Mouse (Mus musculus) spleen, postnatal 36 days (tissue): ENCODE measurements around the gene Svs6.
"Not testable (repeated sequence)": the region's sequence is repeated elsewhere in the genome, so short reads cannot be mapped to it uniquely, and the experiment has no call there.

ENCODE experiments used
- DNase-seq, 2 experiments: peaks; one replicate each; pipeline ENCODE4 v3.0.0; 2022; ENCODE audit warnings: low spot score in 2 of 2, mixed read lengths in 1 of 2

Svs6 gene

DNA sequence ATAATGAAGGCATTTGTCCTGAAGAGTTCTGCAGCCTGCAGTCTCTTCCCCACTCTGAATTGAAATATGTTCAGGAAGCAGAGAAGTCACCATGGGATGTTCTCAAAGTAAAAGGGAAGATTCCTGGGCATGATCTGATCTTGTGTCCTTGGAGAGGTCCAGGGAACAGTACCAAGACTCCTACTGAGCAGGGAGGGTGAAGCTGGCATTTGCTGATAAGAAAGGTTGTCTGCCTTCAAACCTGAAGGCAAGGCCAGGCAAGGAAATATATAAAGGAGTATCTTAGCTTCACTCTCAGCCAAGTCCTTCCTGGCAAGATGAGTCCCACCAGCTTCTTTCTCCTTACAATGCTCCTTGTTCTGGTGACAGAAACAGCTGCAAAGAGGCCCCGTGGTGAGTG, at the start of gene Svs6:
Svs6 (plus strand) TSS at position 301 of the 400 bp plus-strand sequence.
- not testable (repeated sequence) for DNase-seq

DNA sequence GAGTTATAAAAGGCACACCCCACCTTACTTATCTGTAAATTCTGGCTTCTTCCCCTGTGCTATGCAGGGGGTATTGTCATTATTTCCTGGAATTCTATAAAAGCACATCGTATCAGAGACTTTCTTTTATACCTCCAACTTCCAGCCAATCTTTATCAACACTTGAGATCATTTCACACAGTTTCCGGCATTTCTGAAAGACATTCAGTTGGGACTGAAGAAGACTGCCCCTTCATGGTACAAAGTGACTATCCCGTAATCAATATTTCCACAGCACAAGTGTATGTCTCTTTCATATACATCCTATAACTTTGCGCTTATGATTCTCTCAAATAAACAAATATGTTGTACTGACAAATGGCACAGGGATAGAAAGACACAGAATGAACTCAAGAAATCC, 38.2 kb upstream of the Svs6 start, which contains the start of gene Svs4:
Svs4 (minus strand) TSS at position 101 of the 400 bp plus-strand sequence.
- no peak for DNase-seq

DNA sequence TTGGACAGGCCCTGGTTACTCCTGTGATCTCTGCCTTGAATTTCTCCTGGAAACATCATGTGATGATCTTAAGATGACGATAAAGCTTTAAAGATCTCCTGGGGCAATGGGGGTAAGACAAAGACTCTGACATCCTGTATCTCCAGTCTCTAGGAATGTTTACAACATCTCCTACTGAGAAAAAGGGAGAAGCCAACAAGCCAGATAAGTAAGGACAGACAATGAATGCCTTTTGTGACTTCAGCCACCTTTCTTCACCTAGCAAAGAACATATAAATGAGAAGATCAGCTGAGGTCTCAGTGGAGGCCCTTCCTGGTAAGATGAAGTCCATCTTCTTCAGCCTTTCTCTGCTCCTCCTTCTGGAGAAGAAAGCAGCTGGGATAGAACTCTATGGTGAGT, 27.6 kb upstream of the Svs6 start, which contains the start of gene Svs3a:
Svs3a (plus strand) TSS at position 301 of the 400 bp plus-strand sequence.
- DNase-seq, result not testable (repeated sequence)

DNA sequence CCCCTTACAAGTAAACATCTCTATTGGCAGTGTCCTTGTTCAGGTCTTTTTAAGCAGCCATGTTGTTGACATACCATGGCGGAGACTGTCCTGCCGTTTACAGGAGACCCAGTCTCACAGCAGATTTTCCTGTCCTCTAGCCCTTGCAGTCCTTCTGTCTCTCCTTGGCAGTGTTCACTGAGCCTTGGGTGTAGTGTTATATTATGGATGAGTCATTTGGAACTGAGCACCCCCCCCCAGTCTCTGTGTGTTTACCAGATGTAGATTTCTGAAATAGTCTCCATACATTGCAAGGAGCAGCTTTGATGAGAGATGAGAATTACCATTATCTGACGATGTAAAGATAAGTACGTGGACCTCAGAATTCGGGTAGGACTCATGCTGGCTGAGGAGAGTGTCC, 4.0 kb upstream of the Svs6 start:
- no peak for DNase-seq

DNA sequence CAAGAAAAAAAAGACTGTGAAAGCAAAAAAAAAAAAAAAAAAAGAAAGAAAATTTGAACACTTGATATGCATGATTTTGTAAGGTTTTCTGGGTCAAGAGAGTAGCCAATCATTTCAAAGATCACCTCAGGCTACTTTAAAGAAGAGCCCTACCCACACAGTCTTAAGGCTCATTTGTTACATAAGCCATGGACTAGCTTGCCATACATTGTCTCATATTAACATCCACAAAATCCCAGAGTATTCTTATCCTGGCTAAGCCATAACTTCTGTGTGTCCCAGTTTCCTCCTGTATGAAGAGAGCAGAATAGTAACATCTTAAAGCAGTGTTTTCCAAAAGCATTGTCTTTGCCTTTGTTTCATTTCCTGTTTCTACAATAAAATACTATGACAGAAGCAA, 1.1 kb upstream of the Svs6 start:
- DNase-seq, result not testable (repeated sequence)

DNA sequence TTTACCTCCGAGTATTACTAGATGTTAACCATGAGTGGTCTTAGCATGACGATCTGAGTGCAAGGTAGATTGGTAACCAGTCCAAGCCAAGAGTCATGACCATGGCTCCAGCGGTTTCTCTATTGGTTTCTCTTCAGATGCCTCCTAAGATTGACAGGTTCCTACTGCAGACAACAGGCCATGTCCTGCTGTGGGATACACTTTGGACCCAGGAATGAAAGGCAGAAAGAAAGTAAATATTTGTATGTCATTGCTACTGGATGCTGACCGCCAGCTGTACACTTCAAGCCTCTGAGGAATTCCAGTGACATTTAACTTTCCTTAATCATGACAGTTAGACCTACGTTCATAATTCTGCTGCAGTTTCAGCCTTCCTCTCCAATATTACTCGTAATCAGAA, 4.4 kb downstream of the Svs6 start:
- DNase-seq, result no peak

DNA sequence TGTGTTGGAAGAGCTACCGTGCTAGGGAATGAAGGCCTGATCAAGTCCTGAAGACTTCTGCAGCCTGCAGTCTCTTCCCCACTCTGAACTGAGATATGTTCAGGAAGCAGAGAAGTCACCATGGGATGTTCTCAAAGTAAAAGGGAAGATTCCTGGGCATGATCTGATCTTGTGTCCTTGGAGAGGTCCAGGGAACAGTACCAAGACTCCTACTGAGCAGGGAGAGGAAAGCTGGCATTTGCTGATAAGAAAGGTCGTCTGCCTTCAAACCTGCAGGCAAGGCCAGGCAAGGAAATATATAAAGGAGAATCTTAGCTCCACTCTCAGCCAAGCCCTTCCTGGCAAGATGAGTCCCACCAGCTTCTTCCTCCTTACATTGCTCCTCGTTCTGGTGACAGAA, 15.9 kb downstream of the Svs6 start, which contains the start of gene Svs5:
Svs5 (plus strand) TSS at position 301 of the 400 bp plus-strand sequence.
- not testable (repeated sequence) for DNase-seq

DNA sequence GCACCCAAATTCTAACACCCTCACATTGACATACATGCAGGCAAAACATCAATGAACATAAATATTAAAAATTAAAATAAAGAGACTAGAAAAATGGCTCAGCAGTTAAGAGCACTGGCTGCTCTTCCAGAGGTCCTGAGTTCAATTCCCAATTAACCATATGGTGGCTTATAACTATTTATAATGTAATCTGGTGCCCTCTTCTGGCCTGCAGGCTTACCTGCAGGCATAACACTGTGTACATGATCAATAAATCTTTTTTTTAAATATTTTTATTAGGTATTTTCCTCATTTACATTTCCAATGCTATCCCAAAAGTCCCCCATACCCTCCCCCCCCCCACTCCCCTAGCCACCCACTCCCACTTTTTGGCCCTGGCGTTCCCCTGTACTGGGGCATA, 27.2 kb downstream of the Svs6 start:
- not testable (repeated sequence) for DNase-seq

DNA sequence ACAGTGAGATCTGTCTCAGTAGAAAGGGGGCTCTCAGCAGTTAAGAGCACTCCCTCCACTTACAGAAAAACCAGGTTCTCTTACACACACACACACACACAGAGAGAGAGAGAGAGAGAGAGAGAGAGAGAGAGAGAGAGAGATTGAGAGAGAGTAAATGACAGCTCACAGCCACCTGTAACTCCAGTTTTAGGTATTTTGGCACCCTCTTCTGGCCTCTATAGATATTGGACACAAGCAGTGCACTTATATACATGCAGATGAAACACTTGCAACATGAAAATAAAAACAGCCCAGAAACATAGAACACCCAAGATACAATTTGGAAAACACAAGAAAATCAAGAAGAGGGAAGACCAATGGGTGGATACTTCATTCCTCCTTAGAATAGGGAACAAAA, 31.1 kb downstream of the Svs6 start:
- not testable (repeated sequence) for DNase-seq

DNA sequence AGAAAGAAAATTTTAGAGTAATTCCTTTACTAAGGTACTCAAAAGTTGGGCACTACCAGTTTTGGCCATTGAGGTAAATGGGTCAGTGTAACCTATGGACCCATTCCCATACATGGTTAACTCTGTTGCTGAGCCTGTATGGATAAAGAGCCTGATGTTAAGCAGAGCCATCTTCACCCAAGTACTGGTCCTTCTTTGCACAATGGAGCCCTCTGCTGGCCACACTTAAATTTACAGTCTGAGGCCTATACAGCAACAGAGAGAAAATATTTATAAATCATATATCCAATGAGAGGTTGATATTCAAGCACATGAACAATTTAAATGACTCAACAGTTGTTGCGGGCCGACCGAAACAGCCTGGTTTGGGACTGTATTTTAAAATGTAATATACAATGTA, 32.4 kb downstream of the Svs6 start:
- no peak for DNase-seq

DNA sequence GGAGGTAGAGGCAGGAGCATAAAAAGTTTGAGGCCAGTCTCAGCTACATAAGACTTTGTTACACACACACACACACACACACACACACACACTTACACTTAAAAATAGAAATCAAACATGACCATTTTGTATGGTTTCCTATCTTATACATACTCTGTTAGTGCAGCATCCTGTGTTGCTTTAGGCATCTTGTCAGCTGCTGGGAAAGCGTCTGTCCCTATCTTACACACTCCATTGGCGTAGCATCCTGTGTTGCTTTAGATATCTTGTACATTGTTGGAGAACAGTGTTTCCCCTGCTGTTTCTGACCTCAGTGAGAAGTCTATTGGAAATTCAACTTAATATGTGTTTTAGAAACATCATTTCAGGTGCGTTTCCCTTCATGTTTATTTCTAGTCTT, 36.1 kb downstream of the Svs6 start:
- no peak for DNase-seq

DNA sequence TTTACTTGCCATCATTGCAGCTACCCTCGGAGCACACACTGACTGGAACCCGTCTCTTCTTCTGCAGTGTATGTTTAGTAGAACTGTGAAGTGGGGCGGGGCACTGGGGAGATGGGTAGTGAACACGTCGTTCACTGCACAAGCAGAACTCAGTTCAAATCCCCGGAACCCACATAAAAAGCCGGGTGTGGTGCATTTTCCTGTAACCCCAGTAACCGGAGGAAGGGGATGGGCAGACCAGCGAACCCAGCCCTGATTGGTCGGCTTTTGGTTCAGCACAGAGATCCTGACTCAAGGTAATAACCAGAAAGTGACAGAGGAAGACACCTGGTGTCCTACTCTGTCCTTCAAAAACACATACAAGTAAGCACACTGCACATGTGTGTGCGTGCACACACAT, 36.8 kb downstream of the Svs6 start:
- no peak for DNase-seq

DNA sequence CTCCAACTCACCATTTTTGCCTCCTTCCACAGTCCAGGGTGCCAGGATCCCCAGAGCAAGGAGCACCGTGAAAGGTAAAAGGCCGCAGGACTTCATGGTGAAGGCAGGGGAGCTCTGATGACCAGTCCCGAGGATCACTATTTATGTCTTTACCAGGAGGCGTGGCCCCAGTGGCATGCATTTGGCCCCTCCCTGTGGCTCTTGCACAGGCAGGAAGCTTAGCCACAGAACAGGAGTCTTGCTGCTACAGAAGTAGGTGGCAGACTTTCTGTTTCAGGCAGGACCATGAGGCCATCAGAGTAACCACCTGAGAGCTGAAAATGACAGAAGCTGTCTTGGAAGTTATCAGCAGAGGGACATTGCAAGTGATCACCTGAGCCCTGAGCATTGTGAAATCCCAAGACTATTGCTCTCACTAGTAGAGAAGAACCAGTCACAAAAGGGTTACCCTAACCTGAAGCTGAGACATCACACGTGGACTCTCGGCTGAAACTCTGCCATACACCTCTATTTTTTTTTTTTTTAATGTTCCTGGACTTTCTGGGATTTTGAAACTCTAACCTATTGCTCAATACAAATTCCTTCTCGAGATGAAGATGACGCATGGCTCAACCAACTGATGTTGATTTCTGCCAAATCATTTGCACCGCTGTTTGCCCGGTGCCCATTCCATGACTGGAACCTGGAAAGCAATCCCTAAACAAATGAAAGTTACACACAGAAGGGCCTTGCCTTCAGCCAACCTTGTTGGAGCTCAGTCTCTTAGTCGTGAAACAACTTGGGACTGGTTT, 39.8 kb downstream of the Svs6 start:
- peak; percentile 27 to 40 for DNase-seq

DNA sequence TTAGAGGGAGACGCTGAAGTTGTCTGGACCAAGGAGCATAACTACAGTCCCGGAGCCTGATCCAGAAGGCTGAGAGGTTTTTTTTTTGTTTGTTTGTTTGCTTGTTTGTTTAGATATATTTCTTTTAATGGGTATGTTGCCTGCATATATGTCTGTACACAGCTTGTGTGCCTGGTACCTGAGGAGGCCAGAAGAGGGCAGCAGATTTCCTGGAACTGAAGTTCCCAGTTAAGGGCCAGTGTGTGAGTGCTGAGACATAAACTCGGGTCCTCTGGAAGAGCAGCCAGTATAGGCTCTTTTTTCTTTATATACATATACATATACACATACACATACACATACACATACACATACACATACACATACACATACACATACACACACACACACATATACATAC, 41.8 kb downstream of the Svs6 start:
- DNase-seq, result no peak

DNA sequence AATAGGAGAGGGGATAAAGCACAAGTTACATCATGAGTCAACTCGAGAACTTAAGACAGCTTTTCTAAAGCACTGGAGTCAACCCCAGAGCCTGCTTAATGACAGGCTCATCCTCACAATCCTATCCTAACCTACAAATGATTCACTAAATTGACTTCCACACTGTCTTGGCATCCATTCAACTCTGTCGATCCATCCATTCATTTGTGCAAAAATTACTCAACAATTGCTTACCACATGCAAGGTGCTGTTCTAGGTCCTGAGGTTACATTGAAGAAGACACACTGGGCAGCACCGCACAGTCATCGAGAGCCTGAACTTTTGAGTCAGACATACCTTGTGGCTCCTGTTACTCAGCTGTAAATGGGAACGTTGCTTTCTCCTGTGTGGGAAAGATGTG, 42.5 kb downstream of the Svs6 start:
- no peak for DNase-seq

DNA sequence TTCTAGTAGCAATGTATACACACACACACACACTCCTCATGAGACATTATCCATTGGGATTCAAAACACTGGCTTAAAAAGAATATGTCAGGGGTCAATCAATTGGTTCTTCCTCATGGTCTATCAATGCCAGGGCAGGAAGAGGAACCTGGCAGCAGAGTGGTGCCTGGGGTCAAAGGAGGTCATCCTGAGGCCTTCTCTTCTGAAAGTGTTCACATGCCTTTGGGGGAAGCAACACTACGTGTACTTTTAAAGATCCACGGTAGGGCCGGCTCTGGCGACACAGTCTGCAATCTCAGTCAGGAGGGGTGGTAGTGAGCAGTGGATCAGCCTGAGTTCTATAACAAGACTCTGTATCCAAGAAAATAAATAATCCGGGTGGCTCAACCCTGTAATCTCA, 43.1 kb downstream of the Svs6 start:
- DNase-seq, result no peak

DNA sequence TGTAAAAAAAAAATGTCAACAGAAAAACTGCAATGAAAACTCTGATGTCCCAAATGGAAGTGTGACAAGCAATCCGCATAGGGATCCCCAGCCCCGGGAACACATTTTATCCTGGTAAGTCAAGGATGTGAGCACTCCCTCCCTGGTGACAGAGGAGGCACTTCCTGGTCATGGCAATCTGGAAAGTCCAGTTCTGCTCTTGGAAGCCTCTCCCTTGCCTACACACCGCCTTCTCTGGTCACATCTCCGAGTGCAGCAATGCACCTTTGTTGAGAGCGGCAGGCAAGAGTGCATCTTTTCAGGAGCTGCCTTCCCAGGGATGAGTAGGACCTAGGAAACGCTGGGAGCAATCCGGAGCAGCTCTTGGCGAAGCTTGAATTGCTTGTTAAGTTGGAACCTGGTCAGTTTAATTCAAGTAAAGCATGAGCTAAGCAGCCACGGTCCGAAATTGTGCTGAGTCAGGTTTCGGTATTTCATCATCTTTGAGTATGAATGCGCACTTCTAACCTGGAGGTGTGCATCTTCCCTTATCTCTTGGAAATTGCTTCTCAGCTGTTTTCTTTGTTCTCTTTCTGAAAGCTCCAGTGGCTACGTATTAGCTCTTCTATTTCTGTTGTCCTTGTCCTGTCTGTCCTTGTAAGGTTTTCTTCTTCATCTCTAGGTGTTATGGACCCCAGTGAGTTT, 44.6 kb downstream of the Svs6 start:
- DNase-seq, result no peak

DNA sequence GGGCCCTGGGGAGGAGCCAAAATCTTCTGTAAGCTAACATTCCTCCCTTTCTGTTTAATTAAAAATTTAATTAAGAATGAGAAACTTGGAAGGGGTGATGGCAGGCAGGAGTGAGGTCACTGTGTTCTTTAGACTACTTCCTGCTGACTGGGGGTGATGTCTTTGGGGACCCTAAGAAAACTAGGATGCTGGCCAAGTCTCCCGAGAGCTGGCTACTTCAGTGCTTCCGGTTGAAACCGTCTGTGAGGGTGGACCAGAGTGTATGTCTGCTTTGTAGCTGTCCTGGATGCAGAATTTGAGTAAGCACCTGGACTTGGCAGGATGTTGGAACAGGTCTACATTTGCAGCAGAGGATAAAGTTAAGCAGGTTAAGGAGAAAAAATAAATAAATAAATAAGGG, 50.4 kb downstream of the Svs6 start:
- no peak for DNase-seq
